Mouse (Mus musculus): Measurements from ENCODE around the gene Lrp2. TPM values are rescaled to one million over a fixed set of nuclear protein-coding genes. Genes with fewer than 3 reads are reported as not detected.

Gene Lrp2
- polyA plus RNA-seq (2012; rRNA removed; ENCODE audit: low replicate concordance) = 0.20 and 7.1 TPM in 2 replicates

GRCm38 (mm10) chr2:69585886-69586398 is at the start of gene Lrp2:
Gene Lrp2, minus strand, starts transcription at chr2:69586065.

GRCm38 (mm10) chr2:69380281-69380680 is 205.6 kb downstream of the Lrp2 start, which contains the start of gene Dhrs9:
Gene Dhrs9, plus strand, starts transcription at chr2:69380445.

Other genes starting within 250 kb of the Lrp2 start
- gene Abcb11, start 243.4 kb downstream of the Lrp2 start, polyA plus RNA-seq (2012; rRNA removed; ENCODE audit: low replicate concordance) = 0.19 TPM in 1 of 2 replicates, not detected in the other
- 0.47 and 1.6 TPM in 2 replicates for gene Dhrs9, start 205.6 kb downstream of the Lrp2 start, polyA plus RNA-seq (2012; rRNA removed; ENCODE audit: low replicate concordance)
- gene Bbs5, start 61.1 kb upstream of the Lrp2 start, polyA plus RNA-seq (2012; rRNA removed; ENCODE audit: low replicate concordance) = 2.3 and 4.2 TPM in 2 replicates
- gene Klhl41, start 84.1 kb upstream of the Lrp2 start, polyA plus RNA-seq (2012; rRNA removed; ENCODE audit: low replicate concordance) = 0.04 TPM in 1 of 2 replicates, not detected in the other
- gene Fastkd1, start 127.5 kb upstream of the Lrp2 start, polyA plus RNA-seq (2012; rRNA removed; ENCODE audit: low replicate concordance) = 5.7 and 6.1 TPM in 2 replicates
- 2.3 and 3.6 TPM in 2 replicates for gene Ppig, start 136.5 kb upstream of the Lrp2 start, polyA plus RNA-seq (2012; rRNA removed; ENCODE audit: low replicate concordance)
- gene Ccdc173, start 203.5 kb upstream of the Lrp2 start, polyA plus RNA-seq (2012; rRNA removed; ENCODE audit: low replicate concordance) = 0.44 and 0.62 TPM in 2 replicates
- gene Phospho2, start 203.6 kb upstream of the Lrp2 start, polyA plus RNA-seq (2012; rRNA removed; ENCODE audit: low replicate concordance) = 26.9 and 38.1 TPM in 2 replicates
- 1.9 and 16.8 TPM in 2 replicates for gene Klhl23, start 235.9 kb upstream of the Lrp2 start, polyA plus RNA-seq (2012; rRNA removed; ENCODE audit: low replicate concordance)

All from subcutaneous adipose tissue, adult 2 months (tissue).